Mouse (Mus musculus) ES-E14 (cell line): ENCODE results near the gene Colgalt2. TPM values are rescaled to one million over a fixed set of nuclear protein-coding genes. Genes with fewer than 3 reads are reported as not detected.

Experiments used
- DNase-seq: peaks from one replicate; pipeline ENCODE4 v3.0.0-alpha.2; 2013; ENCODE audit warnings: low read depth, low spot score
- H3K27ac ChIP-seq: 2 replicates; pipeline ENCODE4 v1.5.1; 2012; ENCODE audit warnings: low read depth, mild to moderate bottlenecking, low read length, moderate library complexity, mixed read lengths; ENCODE audit not compliant: poor library complexity, insufficient read depth, severe bottlenecking
- H3K36me3 ChIP-seq: 2 replicates; pipeline ENCODE4 v1.6.1; 2012; ENCODE audit warnings: mild to moderate bottlenecking, low read length, moderate library complexity, mixed read lengths; ENCODE audit not compliant: control insufficient read depth, poor library complexity, insufficient read depth, severe bottlenecking
- H3K4me1 ChIP-seq, 2 experiments: fragments of 150-350 bp in 1 of 2; sonication (generic) in 1 of 2; 2 replicates each; pipeline ENCODE4 v1.6.1; 2012; ENCODE audit warnings: low read length in 2 of 2, mild to moderate bottlenecking in 1 of 2, mixed read lengths in 1 of 2; ENCODE audit not compliant: control insufficient read depth in 2 of 2, insufficient read depth in 2 of 2, poor library complexity in 1 of 2
- H3K4me3 ChIP-seq, 2 experiments: fragments of 150-350 bp in 1 of 2; sonication (generic) in 1 of 2; 2 replicates each; pipeline ENCODE4 v1.5.1; 2012; ENCODE audit warnings: low read length in 2 of 2, low read depth in 1 of 2, mild to moderate bottlenecking in 1 of 2, mixed read lengths in 1 of 2; ENCODE audit not compliant: insufficient read depth in 1 of 2, poor library complexity in 1 of 2, severe bottlenecking in 1 of 2
- H3K9ac ChIP-seq: 2 replicates; pipeline ENCODE4 v1.6.1; 2012; ENCODE audit warnings: low read depth, mild to moderate bottlenecking, low read length, mixed read lengths; ENCODE audit not compliant: poor library complexity, insufficient read depth, severe bottlenecking
- H3K9me3 ChIP-seq: fragments of 150-350 bp; sonication (generic); 2 replicates; pipeline ENCODE4 v1.6.1; 2012; ENCODE audit warnings: low read depth, mild to moderate bottlenecking, low read length; ENCODE audit not compliant: control insufficient read depth, insufficient read depth
- CHD2 ChIP-seq: IDR thresholded peaks from 2 replicates; pipeline ENCODE4 v1.6.1; 2014; ENCODE audit warnings: mild to moderate bottlenecking, low read depth, low read length, inconsistent platforms
- HCFC1 ChIP-seq: IDR thresholded peaks from 2 replicates; pipeline ENCODE4 v1.6.1; 2012; ENCODE audit warnings: low read length, inconsistent platforms, borderline replicate concordance; ENCODE audit not compliant: insufficient read depth
- MAFK ChIP-seq: IDR thresholded peaks from 2 replicates; pipeline ENCODE4 v1.6.1; 2014; ENCODE audit warnings: mild to moderate bottlenecking, low read depth, low read length, inconsistent platforms; ENCODE audit not compliant: insufficient read depth
- ZC3H11A ChIP-seq: IDR thresholded peaks from 2 replicates; pipeline ENCODE4 v1.6.1; 2012; ENCODE audit warnings: low read depth, mild to moderate bottlenecking, inconsistent platforms, low read length, borderline replicate concordance
- ZNF384 ChIP-seq: IDR thresholded peaks from 2 replicates; pipeline ENCODE4 v1.6.1; 2012; ENCODE audit warnings: low read depth, low read length, inconsistent platforms
- in situ Hi-C, 2 experiments: fragments of 600-800 bp; cut with MboI; formaldehyde crosslinking; loops; one replicate each; pipeline ENCODE4 v1.15.1; 2025; ENCODE audit warnings: low sequenced_read_pairs in 2 of 2, inconsistent platforms in 1 of 2; ENCODE audit not compliant: unreplicated experiment in 2 of 2
- total RNA-seq: library from RNA; depleted of rRNA; stranded (reverse); fragments of 300-350 nt; gene quantifications from 2 replicates; pipeline ENCODE4 v1.2.3, GENCODE M21; 2012

The Colgalt2 gene
- total RNA-seq, 1 experiment, result 0.13 TPM

DNA sequence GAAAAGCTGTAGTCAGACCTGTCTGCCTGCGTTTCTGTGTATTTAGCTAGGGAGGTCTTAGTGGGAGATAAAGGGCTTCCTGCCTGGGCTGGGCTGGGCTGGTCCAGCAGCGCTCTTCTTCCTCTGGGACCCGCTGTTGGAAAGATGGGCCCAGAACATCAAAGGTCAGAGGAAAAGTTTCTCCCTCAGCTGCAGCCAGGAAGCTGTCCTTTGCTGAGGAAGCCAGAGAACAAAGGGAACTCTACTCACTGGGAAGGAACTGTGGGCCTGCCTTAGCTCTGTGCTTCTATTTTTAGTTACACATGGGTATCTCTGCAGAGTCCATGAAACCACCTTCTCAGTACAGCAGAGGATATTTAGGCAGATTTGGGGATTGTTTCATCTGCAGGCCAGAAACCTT lies 62.2 kb downstream of the Colgalt2 start:
- no peak overlapping the region for H3K9ac ChIP-seq
- H3K4me1 ChIP-seq, result no peaks in the 10 kb centered on the region
- in situ Hi-C loops, result no loop called here
- H3K4me3 ChIP-seq, result no peak overlapping the region
- no peaks in the 10 kb centered on the region for H3K9me3 ChIP-seq
- no peak overlapping the region for H3K27ac ChIP-seq
- no peak for DNase-seq
- TF ChIP-seq HCFC1 (no peak), ZC3H11A (no peak), CHD2 (no peak), MAFK (no peak), ZNF384 (no peak)
- no peaks in the 10 kb centered on the region for H3K36me3 ChIP-seq

DNA sequence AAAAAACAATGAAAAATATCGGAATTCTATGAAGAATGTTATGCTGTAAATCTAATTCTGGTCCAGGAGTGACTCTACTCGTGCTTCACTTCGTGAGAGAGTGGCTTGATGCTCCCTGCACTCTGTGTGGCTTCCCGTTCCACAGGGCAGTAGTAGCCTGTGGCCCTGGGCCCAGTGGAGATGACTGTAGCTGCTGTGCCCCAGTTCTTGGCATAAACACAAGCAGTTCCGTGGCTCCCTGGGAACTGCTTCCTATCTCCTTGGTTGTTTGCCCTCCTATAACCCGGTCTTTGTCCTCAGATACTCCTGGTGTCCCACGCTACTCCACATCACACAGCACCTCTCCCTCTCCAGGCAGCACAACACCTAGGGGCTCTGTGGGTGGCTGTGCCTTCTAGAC lies 62.7 kb downstream of the Colgalt2 start:
- no peak overlapping the region for H3K4me3 ChIP-seq
- no peak overlapping the region for H3K27ac ChIP-seq
- H3K9me3 ChIP-seq, result no peaks in the 10 kb centered on the region
- in situ Hi-C loops, result no loop called here
- H3K4me1 ChIP-seq, result no peaks in the 10 kb centered on the region
- H3K36me3 ChIP-seq, result no peaks in the 10 kb centered on the region
- no peak for DNase-seq
- H3K9ac ChIP-seq, result no peak overlapping the region
- TF ChIP-seq ZNF384 (no peak), ZC3H11A (no peak), HCFC1 (no peak), CHD2 (no peak), MAFK (no peak)

DNA sequence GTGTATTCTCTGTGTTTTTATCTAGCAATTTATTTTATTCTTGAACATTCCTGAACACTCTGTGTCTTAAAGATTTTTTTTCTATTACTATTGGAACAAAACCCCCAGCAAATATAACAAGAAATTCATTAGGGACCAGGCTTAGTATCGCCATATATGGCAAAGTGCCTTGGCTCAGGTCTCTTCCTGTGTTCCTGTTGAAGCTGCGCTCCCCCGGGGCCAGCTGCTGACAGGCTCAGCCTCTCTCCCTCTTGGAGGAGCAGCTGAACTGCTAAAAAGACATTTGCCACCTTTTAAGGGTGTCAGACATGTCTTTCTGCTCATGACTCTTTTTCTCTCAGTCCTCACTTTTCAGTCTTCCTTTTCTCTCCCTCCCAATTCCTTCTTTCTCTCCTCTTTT lies 66.7 kb downstream of the Colgalt2 start:
- H3K27ac ChIP-seq, result no peak overlapping the region
- H3K4me3 ChIP-seq, result no peak overlapping the region
- H3K9ac ChIP-seq, result no peak overlapping the region
- H3K4me1 ChIP-seq, result no peaks in the 10 kb centered on the region
- no peaks in the 10 kb centered on the region for H3K9me3 ChIP-seq
- H3K36me3 ChIP-seq, result no peaks in the 10 kb centered on the region
- TF ChIP-seq ZC3H11A, result no peak
- TF ChIP-seq HCFC1, result no peak
- TF ChIP-seq MAFK, result no peak
- no peak for TF ChIP-seq ZNF384
- TF ChIP-seq CHD2, result no peak
- DNase-seq, result no peak
- in situ Hi-C loops, result no loop called here

DNA sequence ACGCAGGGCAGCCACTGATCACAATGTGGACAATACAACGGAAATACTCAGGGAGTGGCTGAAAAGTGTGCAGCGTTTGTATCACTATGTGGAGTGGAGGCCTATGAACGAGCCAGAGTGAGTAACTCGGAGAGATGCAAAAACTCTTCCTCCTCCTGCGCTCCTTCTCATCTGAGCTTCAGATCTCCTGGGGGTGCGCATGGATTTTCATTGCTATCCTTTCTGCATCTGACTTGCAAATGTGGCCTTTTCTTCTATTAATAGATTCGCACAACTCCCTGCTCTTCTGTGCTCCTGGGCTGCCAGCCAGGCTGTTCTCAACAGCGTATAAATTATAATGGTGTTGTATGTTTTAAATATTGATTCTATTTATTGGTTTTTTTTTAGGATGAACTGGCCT lies 68.8 kb downstream of the Colgalt2 start:
- Histone ChIP-seq H3K36me3 (no peaks in the 10 kb centered on the region), H3K4me3 (no peak overlapping the region), H3K9me3 (no peaks in the 10 kb centered on the region), H3K9ac (no peak overlapping the region), H3K4me1 (no peaks in the 10 kb centered on the region), H3K27ac (no peak overlapping the region)
- no peak for DNase-seq
- in situ Hi-C loops, result no loop called here
- TF ChIP-seq ZC3H11A (no peak), ZNF384 (no peak), HCFC1 (no peak), CHD2 (no peak), MAFK (no peak)

- Histone ChIP-seq H3K4me3 (no peak overlapping the region), H3K4me1 (no peaks in the 10 kb centered on the region), H3K9me3 (no peaks in the 10 kb centered on the region), H3K36me3 (no peaks in the 10 kb centered on the region), H3K9ac (no peak overlapping the region), H3K27ac (no peak overlapping the region)
- TF ChIP-seq CHD2 (no peak), MAFK (no peak)
- in situ Hi-C loops, result no loop called here
- DNase-seq, result no peak
These were observed 76.5 kb downstream of the Colgalt2 start for GRCm38 (mm10) chr1:152476126-152476525.
